Mouse (Mus musculus) kidney, adult 2 months (tissue): ENCODE data around the gene Sat2.

ENCODE experiments used
- CTCF ChIP-seq: fragments of 200-500 bp; conservative IDR thresholded peaks from 2 replicates; pipeline ENCODE4 v1.5.1; 2011; ENCODE audit warnings: low read depth, mild to moderate bottlenecking, control low read depth, low read length, moderate library complexity, mixed read lengths; ENCODE audit not compliant: insufficient read depth, insufficient read length
- POLR2A ChIP-seq: fragments of 200-500 bp; IDR thresholded peaks from one replicate; pipeline ENCODE4 v1.6.1; 2011; ENCODE audit warnings: low read depth, low read length, control low read depth

DNA sequence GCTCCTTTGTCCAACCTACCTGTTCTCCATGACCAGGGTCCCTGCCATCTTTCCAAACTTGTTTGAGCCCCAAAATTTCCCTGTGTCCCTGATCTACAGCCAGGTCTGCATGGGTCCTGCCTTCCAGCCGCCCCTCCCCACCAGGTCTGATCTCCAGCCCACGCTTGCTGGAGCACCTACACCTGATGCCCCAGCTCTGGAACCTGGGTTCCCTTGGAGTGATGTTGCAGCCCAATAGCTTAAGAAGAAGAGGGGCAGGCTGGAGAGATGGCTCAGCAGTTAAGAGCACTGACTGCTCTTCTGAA, 15.4 kb upstream of the Sat2 start:
- no peak for TF ChIP-seq POLR2A
- no peak for TF ChIP-seq CTCF
